Mouse (Mus musculus) kidney, adult 2 months (tissue): ENCODE results near the gene Cracr2a.

Experiments
- CTCF ChIP-seq: fragments of 200-500 bp; conservative IDR thresholded peaks from 2 replicates; pipeline ENCODE4 v1.5.1; 2011; ENCODE audit warnings: low read depth, mild to moderate bottlenecking, control low read depth, low read length, moderate library complexity, mixed read lengths; ENCODE audit not compliant: insufficient read depth, insufficient read length
- POLR2A ChIP-seq: fragments of 200-500 bp; IDR thresholded peaks from one replicate; pipeline ENCODE4 v1.6.1; 2011; ENCODE audit warnings: low read depth, low read length, control low read depth

- TF ChIP-seq POLR2A (no peak), CTCF (no peak)
Measured at GRCm38 (mm10) chr6:127539226-127539625, 21.9 kb upstream of the Cracr2a start.
